Mouse (Mus musculus): ENCODE data around the gene Arhgef10l. TPM values are rescaled to one million over a fixed set of nuclear protein-coding genes. Genes with fewer than 3 reads are reported as not detected.

Gene Arhgef10l
- polyA plus RNA-seq (2012; rRNA removed) (2.4 and 2.8 TPM in 2 replicates), polyA plus RNA-seq (2014; fragmentation: Nextera tagmentation; extraction: Ambion mirVana) (2.1 and 2.5 TPM in 2 replicates)

GRCm38 (mm10) chr4:140665760-140666159 lies at the start of gene Arhgef10l:
Gene Arhgef10l, minus strand, starts transcription at chr4:140666012.
- no peak within 1 kb of the TSS for H3K4me2 ChIP-seq (ENCODE audit: low read depth)
- ATAC-seq (ENCODE audit: insufficient read depth) (no peak), DNase-seq (ENCODE audit: low read depth in 3 of 3, low spot score in 3 of 3) (no peak)
- no peaks in the 10 kb centered on the region for H3K36me3 ChIP-seq (replicated peaks; ENCODE audit: control insufficient read depth, insufficient read depth, low read depth)
- WGBS (ENCODE audit: insufficient replicate concordance), result 56% methylated on average over 11 of the region's 11 CpGs
- no peaks in the 10 kb centered on the region for H3K27me3 ChIP-seq (ENCODE audit: control insufficient read depth, insufficient read depth, low read length)
- no peak for TF ChIP-seq CTCF (IDR thresholded peaks at IDR 0.05; ENCODE audit: low read depth)
- no peak for TF ChIP-seq EP300 (IDR thresholded peaks at IDR 0.05; ENCODE audit: low read depth)
- H3K9ac ChIP-seq (replicated peaks), result no peak within 1 kb of the TSS
- no peaks in the 10 kb centered on the region; a peak in 1 of 4 replicates for H3K4me1 ChIP-seq (replicated peaks; ENCODE audit: control insufficient read depth in 2 of 2, insufficient read depth in 2 of 2, low read length in 1 of 2)
- H3K27ac ChIP-seq, result no peak within 1 kb of the TSS
- no peak within 1 kb of the TSS for H3K4me3 ChIP-seq (ENCODE audit: insufficient read depth in 1 of 2, low read depth in 2 of 2, low read length in 2 of 2)
- no peaks in the 10 kb centered on the region for H3K9me3 ChIP-seq (ENCODE audit: control insufficient read depth, low read length)

- H3K36me3 ChIP-seq (replicated peaks; ENCODE audit: control insufficient read depth, insufficient read depth, low read depth), result peaks cover 96% of the 10 kb centered on the region
Observed at GRCm38 (mm10) chr4:140714586-140714985, 48.8 kb upstream of the Arhgef10l start.

DNA sequence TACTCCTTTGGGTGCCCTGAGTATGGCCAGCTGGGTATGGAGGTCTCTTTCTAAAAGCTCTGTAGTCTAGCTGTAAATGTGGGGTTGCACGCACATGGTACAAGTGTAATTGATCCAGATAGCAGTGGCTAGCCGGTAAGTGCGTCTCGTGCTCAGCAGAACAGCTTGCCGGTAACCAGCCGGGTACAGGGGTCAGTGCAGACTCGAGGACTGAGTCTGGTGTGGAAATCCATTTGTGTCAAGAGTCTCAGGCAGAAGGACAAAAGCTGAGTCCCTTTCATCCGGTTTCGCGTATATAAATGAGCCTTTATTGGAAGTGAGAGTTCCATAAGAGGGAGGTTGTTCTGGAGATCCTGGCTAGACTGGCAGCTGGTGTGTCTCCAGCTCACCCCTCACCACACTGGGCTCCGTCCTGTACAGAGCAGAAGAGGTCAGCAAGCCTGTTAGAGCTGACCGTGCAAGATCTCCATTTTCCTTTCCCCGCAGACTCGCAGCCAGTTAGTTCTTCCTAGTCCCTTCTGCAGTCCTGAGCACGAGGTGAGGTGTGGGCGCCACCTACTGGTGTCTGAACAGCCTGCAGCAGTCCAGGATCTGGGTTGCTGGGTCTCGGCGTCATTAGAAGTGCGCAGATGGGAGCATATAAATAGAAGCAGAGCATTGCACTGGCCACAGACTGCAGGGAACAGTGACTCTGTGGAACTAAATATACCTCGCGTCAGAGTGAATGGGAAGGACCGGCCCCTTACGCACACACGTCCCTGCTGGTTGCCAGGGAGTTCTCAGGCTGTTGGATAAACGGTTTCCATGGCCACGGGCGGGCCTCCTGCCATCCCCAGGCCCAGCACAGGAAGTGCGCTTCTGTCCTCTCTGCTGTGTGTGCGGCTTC lies 47.9 kb upstream of the Arhgef10l start:
- WGBS (ENCODE audit: insufficient replicate concordance), result 63% methylated on average over 29 of the region's 29 CpGs
- H3K27ac ChIP-seq, result no peak overlapping the region
- no peak overlapping the region for H3K4me3 ChIP-seq (ENCODE audit: insufficient read depth in 1 of 2, low read depth in 2 of 2, low read length in 2 of 2)
- no peaks in the 10 kb centered on the region for H3K27me3 ChIP-seq (ENCODE audit: control insufficient read depth, insufficient read depth, low read length)
- 0 out of 4 replicates have a peak, but pooled peaks cover 0 to 3% of the 10 kb centered on the region in 2 experiments for H3K4me1 ChIP-seq (replicated peaks; ENCODE audit: control insufficient read depth in 2 of 2, insufficient read depth in 2 of 2, low read length in 1 of 2)
- TF ChIP-seq CTCF (IDR thresholded peaks at IDR 0.05; ENCODE audit: low read depth) (peak; percentile 98), EP300 (IDR thresholded peaks at IDR 0.05; ENCODE audit: low read depth) (no peak)
- H3K36me3 ChIP-seq (replicated peaks; ENCODE audit: control insufficient read depth, insufficient read depth, low read depth), result peaks cover 95% of the 10 kb centered on the region
- no peak overlapping the region for H3K4me2 ChIP-seq (ENCODE audit: low read depth)
- H3K9ac ChIP-seq (replicated peaks), result no peak overlapping the region
- ATAC-seq (ENCODE audit: insufficient read depth) (peak; percentile 61), DNase-seq (ENCODE audit: low read depth in 3 of 3, low spot score in 3 of 3) (peak in 1 of 3 experiments; percentile 53)
- H3K9me3 ChIP-seq (ENCODE audit: control insufficient read depth, low read length), result no peaks in the 10 kb centered on the region

More at GRCm38 (mm10) chr4:140714586-140714985, 48.8 kb upstream of the Arhgef10l start:
- DNase-seq (ENCODE audit: low read depth in 3 of 3, low spot score in 3 of 3), result no peak
- no peak for TF ChIP-seq EP300 (IDR thresholded peaks at IDR 0.05; ENCODE audit: low read depth)
- TF ChIP-seq CTCF (IDR thresholded peaks at IDR 0.05; ENCODE audit: low read depth), result no peak
- no peak overlapping the region for H3K9ac ChIP-seq (replicated peaks)
- WGBS (ENCODE audit: insufficient replicate concordance), result 79% methylated on average over 5 of the region's 5 CpGs
- H3K27ac ChIP-seq, result no peak overlapping the region
- H3K4me1 ChIP-seq (replicated peaks; ENCODE audit: control insufficient read depth in 2 of 2, insufficient read depth in 2 of 2, low read length in 1 of 2), result 0 out of 4 replicates have a peak, but pooled peaks cover 0 to 3% of the 10 kb centered on the region in 2 experiments
- no peaks in the 10 kb centered on the region for H3K27me3 ChIP-seq (ENCODE audit: control insufficient read depth, insufficient read depth, low read length)
- no peak overlapping the region for H3K4me2 ChIP-seq (ENCODE audit: low read depth)
- 0 out of 2 replicates have a peak, but pooled peaks have one; percentile 14 for ATAC-seq (ENCODE audit: insufficient read depth)
- no peak overlapping the region for H3K4me3 ChIP-seq (ENCODE audit: insufficient read depth in 1 of 2, low read depth in 2 of 2, low read length in 2 of 2)
- no peaks in the 10 kb centered on the region for H3K9me3 ChIP-seq (ENCODE audit: control insufficient read depth, low read length)

DNA sequence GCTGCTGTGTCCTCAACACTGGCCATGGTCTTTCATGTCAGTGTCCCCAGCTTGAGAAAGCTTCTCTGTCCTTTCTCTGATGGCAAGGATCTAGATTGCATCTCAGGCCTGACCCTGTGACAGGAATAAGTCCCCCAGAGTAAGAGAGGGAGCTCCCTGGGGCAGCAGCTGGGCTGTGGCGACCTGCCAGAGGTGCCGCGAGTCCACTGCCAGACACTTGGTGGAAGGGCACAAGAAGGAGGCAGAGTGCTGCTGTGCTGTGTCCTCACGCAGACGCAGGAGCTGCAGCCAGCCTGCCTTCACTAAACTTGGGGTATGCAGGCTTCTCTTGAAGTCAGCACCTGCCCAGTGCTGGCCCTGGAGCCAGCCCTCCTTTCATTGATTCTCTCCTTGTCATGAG lies 45.5 kb upstream of the Arhgef10l start:
- ATAC-seq (ENCODE audit: insufficient read depth) (no peak), DNase-seq (ENCODE audit: low read depth in 3 of 3, low spot score in 3 of 3) (no peak)
- Histone ChIP-seq H3K4me3 (ENCODE audit: insufficient read depth in 1 of 2, low read depth in 2 of 2, low read length in 2 of 2) (no peak overlapping the region), H3K4me1 (replicated peaks; ENCODE audit: control insufficient read depth in 2 of 2, insufficient read depth in 2 of 2, low read length in 1 of 2) (peaks cover 2 to 4% of the 10 kb centered on the region in 2 experiments; a peak in 2 of 4 replicates), H3K27ac (no peak overlapping the region), H3K36me3 (replicated peaks; ENCODE audit: control insufficient read depth, insufficient read depth, low read depth) (peaks cover 92% of the 10 kb centered on the region), H3K4me2 (ENCODE audit: low read depth) (no peak overlapping the region), H3K27me3 (ENCODE audit: control insufficient read depth, insufficient read depth, low read length) (no peaks in the 10 kb centered on the region), H3K9ac (replicated peaks) (no peak overlapping the region), H3K9me3 (ENCODE audit: control insufficient read depth, low read length) (no peaks in the 10 kb centered on the region)
- TF ChIP-seq CTCF (IDR thresholded peaks at IDR 0.05; ENCODE audit: low read depth) (no peak), EP300 (IDR thresholded peaks at IDR 0.05; ENCODE audit: low read depth) (no peak)
- 80% methylated on average over 5 of the region's 5 CpGs for WGBS (ENCODE audit: insufficient replicate concordance)

DNA sequence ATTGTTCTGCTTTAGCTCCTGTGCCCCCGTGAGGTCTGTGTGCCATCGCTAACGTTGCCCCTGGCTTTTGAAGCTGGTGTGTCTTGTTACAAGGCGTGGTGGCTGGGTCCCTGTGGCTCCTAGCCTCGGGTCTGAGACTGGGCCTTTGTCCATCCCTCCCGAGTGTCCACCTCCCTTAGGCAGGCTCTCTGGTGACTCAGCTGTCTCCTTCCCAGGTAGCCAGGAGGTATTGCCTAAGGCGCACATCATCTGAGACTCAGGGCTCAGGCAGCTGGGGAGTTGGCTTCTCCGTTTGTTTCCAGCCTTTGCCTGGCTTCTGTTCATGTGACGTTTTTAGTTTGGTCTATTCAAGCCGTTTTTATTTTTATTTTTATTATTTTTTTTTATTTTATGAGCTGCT lies 45.0 kb upstream of the Arhgef10l start:
- DNase-seq (ENCODE audit: low read depth in 3 of 3, low spot score in 3 of 3), result no peak
- 80% methylated on average over 10 of the region's 10 CpGs for WGBS (ENCODE audit: insufficient replicate concordance)
- H3K27me3 ChIP-seq (ENCODE audit: control insufficient read depth, insufficient read depth, low read length), result no peaks in the 10 kb centered on the region
- H3K4me1 ChIP-seq (replicated peaks; ENCODE audit: control insufficient read depth in 2 of 2, insufficient read depth in 2 of 2, low read length in 1 of 2), result peaks cover 3 to 4% of the 10 kb centered on the region in 2 experiments; a peak in 2 of 4 replicates
- TF ChIP-seq EP300 (IDR thresholded peaks at IDR 0.05; ENCODE audit: low read depth) (no peak), CTCF (IDR thresholded peaks at IDR 0.05; ENCODE audit: low read depth) (no peak)
- H3K9ac ChIP-seq (replicated peaks), result no peak overlapping the region
- no peaks in the 10 kb centered on the region for H3K9me3 ChIP-seq (ENCODE audit: control insufficient read depth, low read length)
- ATAC-seq (ENCODE audit: insufficient read depth), result no peak
- peaks cover 92% of the 10 kb centered on the region for H3K36me3 ChIP-seq (replicated peaks; ENCODE audit: control insufficient read depth, insufficient read depth, low read depth)
- no peak overlapping the region for H3K4me3 ChIP-seq (ENCODE audit: insufficient read depth in 1 of 2, low read depth in 2 of 2, low read length in 2 of 2)
- H3K27ac ChIP-seq, result no peak overlapping the region
- H3K4me2 ChIP-seq (ENCODE audit: low read depth), result no peak overlapping the region

All from liver, embryonic 14.5 days (tissue).